Mouse (Mus musculus) myocyte (in vitro differentiated cells): Measurements from ENCODE around the gene Ass1. TPM values are rescaled to one million over a fixed set of nuclear protein-coding genes. Genes with fewer than 3 reads are reported as not detected.

ENCODE experiments used
- H3K27me3 ChIP-seq: one replicate; pipeline ENCODE4 v1.6.1; 2011; ENCODE audit not compliant: control insufficient read depth, insufficient read depth, insufficient read length
- H3K36me3 ChIP-seq: one replicate; pipeline ENCODE4 v1.6.1; 2011; ENCODE audit not compliant: control insufficient read depth, insufficient read depth
- H3K4me2 ChIP-seq: one replicate; pipeline ENCODE4 v1.6.1; 2011; ENCODE audit warnings: low read depth, control low read depth
- H3K4me3 ChIP-seq: one replicate; pipeline ENCODE4 v1.5.1; 2011; ENCODE audit warnings: mild to moderate bottlenecking, control low read depth, moderate library complexity
- H3K79me2 ChIP-seq: one replicate; pipeline ENCODE4 v1.6.1; 2011; ENCODE audit not compliant: control insufficient read depth, insufficient read depth
- H3ac ChIP-seq: one replicate; pipeline ENCODE4 v1.6.1; 2011; ENCODE audit not compliant: control insufficient read depth, insufficient read length
- CEBPB ChIP-seq: IDR thresholded peaks from 2 replicates; pipeline ENCODE4 v1.6.1; 2011; ENCODE audit warnings: mild to moderate bottlenecking, moderate library complexity; ENCODE audit not compliant: poor library complexity, insufficient read depth, severe bottlenecking
- E2F4 ChIP-seq: IDR thresholded peaks from one replicate; pipeline ENCODE4 v1.6.1; 2011; ENCODE audit warnings: mild to moderate bottlenecking, control low read depth, moderate library complexity; ENCODE audit not compliant: insufficient read depth
- MAX ChIP-seq: IDR thresholded peaks from one replicate; pipeline ENCODE4 v1.6.1; 2011; ENCODE audit warnings: low read depth, mild to moderate bottlenecking, control low read depth
- MYOD1 ChIP-seq, 3 experiments: IDR thresholded peaks; one replicate each; pipeline ENCODE4 v1.6.1; 2011; ENCODE audit warnings: control low read depth in 2 of 3, low read depth in 2 of 3, mild to moderate bottlenecking in 2 of 3, moderate library complexity in 1 of 3; ENCODE audit not compliant: insufficient read length in 2 of 3, control insufficient read depth in 1 of 3
- MYOG ChIP-seq, 3 experiments: IDR thresholded peaks; one replicate each; pipeline ENCODE4 v1.6.1; 2011; ENCODE audit warnings: control low read depth in 2 of 3, low read depth in 2 of 3, mild to moderate bottlenecking in 2 of 3; ENCODE audit not compliant: insufficient read length in 2 of 3, control insufficient read depth in 1 of 3, insufficient read depth in 1 of 3
- POLR2A ChIP-seq: IDR thresholded peaks from one replicate; pipeline ENCODE4 v1.6.1; 2011; ENCODE audit warnings: low read depth, mild to moderate bottlenecking, control low read depth, moderate library complexity; ENCODE audit not compliant: insufficient read length
- POLR2AphosphoS2 ChIP-seq: IDR thresholded peaks from one replicate; pipeline ENCODE4 v1.6.1; 2011; ENCODE audit warnings: low read depth, control low read depth; ENCODE audit not compliant: insufficient read length
- REST ChIP-seq: IDR thresholded peaks from one replicate; pipeline ENCODE4 v1.6.1; 2011; ENCODE audit warnings: mild to moderate bottlenecking, control low read depth, moderate library complexity; ENCODE audit not compliant: insufficient read depth, insufficient read length
- SRF ChIP-seq: IDR thresholded peaks from one replicate; pipeline ENCODE4 v1.6.1; 2011; ENCODE audit warnings: low read depth; ENCODE audit not compliant: control insufficient read depth, insufficient read length
- TCF12 ChIP-seq: IDR thresholded peaks from one replicate; pipeline ENCODE4 v1.6.1; 2011; ENCODE audit warnings: mild to moderate bottlenecking, control low read depth; ENCODE audit not compliant: poor library complexity, insufficient read depth, severe bottlenecking
- TCF3 ChIP-seq: IDR thresholded peaks from one replicate; pipeline ENCODE4 v1.6.1; 2011; ENCODE audit warnings: low read depth, control low read depth; ENCODE audit not compliant: insufficient read length
- USF1 ChIP-seq: IDR thresholded peaks from one replicate; pipeline ENCODE4 v1.6.1; 2011; ENCODE audit warnings: low read depth, mild to moderate bottlenecking, control low read depth, moderate library complexity
- polyA plus RNA-seq: library from polyadenylated mRNA; unstranded; fragments of >200 nt; fragmentation: generic; extraction: Trizol; gene quantifications from one replicate; pipeline ENCODE4 v1.2.1, GENCODE M21; 2012; ENCODE audit warnings: missing spikeins

Gene Ass1
- polyA plus RNA-seq, 1 experiment: 71.5 TPM

DNA sequence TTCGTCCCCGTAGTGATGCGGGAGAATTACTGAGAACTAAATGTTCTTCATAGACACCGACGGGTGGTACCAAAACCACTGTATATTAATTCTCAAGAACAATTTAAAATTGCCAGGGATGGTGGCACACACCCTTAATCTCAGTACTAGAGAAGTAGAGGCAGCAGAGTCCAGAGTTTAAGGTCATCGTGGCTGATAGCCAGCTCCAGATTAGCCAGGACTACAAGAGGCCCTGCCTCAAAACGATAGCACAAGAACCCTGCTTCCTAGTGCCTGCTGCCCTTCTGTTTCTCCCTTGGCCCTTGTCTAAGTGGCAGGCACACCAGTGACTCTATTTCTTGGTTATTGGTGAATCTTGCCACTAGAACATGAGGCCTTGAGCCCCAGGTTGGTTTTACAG is 9.1 kb upstream of the Ass1 start:
- TF ChIP-seq TCF3 (no peak), MYOG (IDR thresholded peaks at IDR 0.05; ENCODE audit: control insufficient read depth in 1 of 3, insufficient read depth in 1 of 3, insufficient read length in 2 of 3, low read depth in 2 of 3) (no peak), MAX (no peak), POLR2A (no peak), USF1 (no peak), CEBPB (no peak), POLR2AphosphoS2 (no peak), REST (no peak)
- no peaks in the 10 kb centered on the region for H3K36me3 ChIP-seq
- no peaks in the 10 kb centered on the region for H3K27me3 ChIP-seq
- H3K4me2 ChIP-seq: no peak overlapping the region
- H3K79me2 ChIP-seq: no peaks in the 10 kb centered on the region
- H3K4me3 ChIP-seq: no peak overlapping the region
- no peak overlapping the region for H3ac ChIP-seq

DNA sequence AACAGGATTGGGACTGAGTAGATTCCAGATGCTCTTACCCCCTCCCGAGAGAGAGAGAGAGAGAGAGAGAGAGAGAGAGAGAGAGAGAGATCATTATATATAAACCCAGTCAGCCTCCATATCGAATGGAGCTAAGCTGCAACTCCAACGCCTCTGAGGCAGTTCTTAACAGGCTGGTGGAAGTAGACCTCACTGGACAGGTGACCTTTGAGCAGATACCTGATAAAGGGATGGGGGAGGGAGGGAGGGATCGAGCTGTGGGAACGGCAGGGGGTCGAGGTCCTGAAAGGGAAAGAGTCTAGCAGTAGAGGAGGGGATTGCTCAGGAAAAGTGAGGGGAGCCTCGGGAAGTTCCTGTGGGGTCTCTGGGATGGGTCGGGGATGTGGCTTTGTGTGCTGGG is 8.0 kb upstream of the Ass1 start:
- Histone ChIP-seq H3K4me2 (no peak overlapping the region), H3K4me3 (no peak overlapping the region), H3ac (no peak overlapping the region), H3K27me3 (no peaks in the 10 kb centered on the region), H3K36me3 (no peaks in the 10 kb centered on the region), H3K79me2 (no peaks in the 10 kb centered on the region)
- no peak for TF ChIP-seq USF1
- TF ChIP-seq CEBPB: no peak
- no peak for TF ChIP-seq E2F4
- TF ChIP-seq MAX: no peak
- TF ChIP-seq MYOG (IDR thresholded peaks at IDR 0.05; ENCODE audit: control insufficient read depth in 1 of 3, insufficient read depth in 1 of 3, insufficient read length in 2 of 3, low read depth in 2 of 3): no peak
- no peak for TF ChIP-seq TCF3
- TF ChIP-seq MYOD1 (IDR thresholded peaks at IDR 0.05; ENCODE audit: control insufficient read depth in 1 of 3, insufficient read length in 2 of 3, low read depth in 2 of 3): no peak
- TF ChIP-seq SRF: no peak
- no peak for TF ChIP-seq POLR2AphosphoS2
- TF ChIP-seq REST: no peak
- no peak for TF ChIP-seq POLR2A
- no peak for TF ChIP-seq TCF12

GRCm38 (mm10) chr2:31463253-31463652 is 6.8 kb upstream of the Ass1 start:
- H3ac ChIP-seq: no peak overlapping the region
- TF ChIP-seq POLR2AphosphoS2 (no peak), TCF3 (no peak), MAX (no peak), TCF12 (no peak), MYOD1 (IDR thresholded peaks at IDR 0.05; ENCODE audit: control insufficient read depth in 1 of 3, insufficient read length in 2 of 3, low read depth in 2 of 3) (no peak), POLR2A (no peak), CEBPB (no peak), USF1 (no peak), SRF (no peak), E2F4 (no peak), MYOG (IDR thresholded peaks at IDR 0.05; ENCODE audit: control insufficient read depth in 1 of 3, insufficient read depth in 1 of 3, insufficient read length in 2 of 3, low read depth in 2 of 3) (no peak), REST (no peak)
- no peak overlapping the region for H3K4me3 ChIP-seq
- no peaks in the 10 kb centered on the region for H3K79me2 ChIP-seq
- H3K36me3 ChIP-seq: no peaks in the 10 kb centered on the region
- H3K4me2 ChIP-seq: no peak overlapping the region
- no peaks in the 10 kb centered on the region for H3K27me3 ChIP-seq

DNA sequence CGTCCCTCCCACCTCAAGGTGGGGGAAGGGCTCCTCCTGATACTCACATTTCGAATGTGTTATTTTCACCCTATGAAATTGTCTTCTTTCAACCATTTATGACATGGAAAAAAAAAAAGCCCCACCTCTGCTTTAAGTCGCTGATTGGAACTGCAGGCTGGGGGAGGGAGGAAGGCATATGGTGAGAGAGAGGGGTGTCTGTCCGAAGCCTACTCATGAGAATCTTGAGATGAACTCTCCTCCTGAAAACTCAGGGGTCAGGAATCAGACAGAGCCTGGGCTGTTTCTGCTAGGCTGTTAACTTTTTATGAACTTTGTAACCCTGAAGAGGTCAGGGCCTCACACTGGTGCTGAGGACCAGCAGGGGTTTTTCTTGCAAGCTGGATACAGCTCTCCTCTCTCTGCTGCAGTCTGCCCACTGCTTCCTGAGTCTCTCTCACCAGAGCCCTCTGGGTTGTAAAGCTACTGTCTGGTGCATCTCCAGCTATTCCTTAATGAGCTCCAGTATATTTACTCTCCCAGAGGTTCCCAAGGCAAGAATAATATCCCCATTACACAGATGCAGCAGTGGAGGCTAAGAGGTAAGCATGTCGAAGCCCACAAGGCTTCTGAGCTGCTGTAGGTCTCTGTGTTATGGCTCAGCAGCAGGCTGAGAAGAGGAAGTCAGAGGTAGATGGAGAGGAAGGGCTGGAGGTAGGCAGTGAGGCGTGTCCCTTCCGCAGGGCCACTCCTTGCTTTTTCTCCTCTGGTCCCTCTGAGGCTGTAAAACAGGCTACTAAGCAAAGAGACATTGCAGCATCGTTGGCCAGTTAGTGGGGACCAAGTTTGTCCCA is 6.1 kb upstream of the Ass1 start:
- TF ChIP-seq TCF3 (no peak), TCF12 (no peak), MYOD1 (IDR thresholded peaks at IDR 0.05; ENCODE audit: control insufficient read depth in 1 of 3, insufficient read length in 2 of 3, low read depth in 2 of 3) (no peak), CEBPB (no peak), USF1 (no peak), SRF (no peak), REST (no peak), MYOG (IDR thresholded peaks at IDR 0.05; ENCODE audit: control insufficient read depth in 1 of 3, insufficient read depth in 1 of 3, insufficient read length in 2 of 3, low read depth in 2 of 3) (no peak), POLR2A (no peak), MAX (no peak), POLR2AphosphoS2 (no peak), E2F4 (no peak)
- Histone ChIP-seq H3ac (no peak overlapping the region), H3K79me2 (no peaks in the 10 kb centered on the region), H3K27me3 (no peaks in the 10 kb centered on the region), H3K4me2 (no peak overlapping the region), H3K4me3 (no peak overlapping the region), H3K36me3 (no peaks in the 10 kb centered on the region)
